Mouse (Mus musculus) cerebellum, adult 8-10 months (tissue): ENCODE results near the gene Proser2.

Experiments
- DNase-seq: peaks from one replicate; pipeline ENCODE4 v3.0.0; 2022

Proser2 gene

DNA sequence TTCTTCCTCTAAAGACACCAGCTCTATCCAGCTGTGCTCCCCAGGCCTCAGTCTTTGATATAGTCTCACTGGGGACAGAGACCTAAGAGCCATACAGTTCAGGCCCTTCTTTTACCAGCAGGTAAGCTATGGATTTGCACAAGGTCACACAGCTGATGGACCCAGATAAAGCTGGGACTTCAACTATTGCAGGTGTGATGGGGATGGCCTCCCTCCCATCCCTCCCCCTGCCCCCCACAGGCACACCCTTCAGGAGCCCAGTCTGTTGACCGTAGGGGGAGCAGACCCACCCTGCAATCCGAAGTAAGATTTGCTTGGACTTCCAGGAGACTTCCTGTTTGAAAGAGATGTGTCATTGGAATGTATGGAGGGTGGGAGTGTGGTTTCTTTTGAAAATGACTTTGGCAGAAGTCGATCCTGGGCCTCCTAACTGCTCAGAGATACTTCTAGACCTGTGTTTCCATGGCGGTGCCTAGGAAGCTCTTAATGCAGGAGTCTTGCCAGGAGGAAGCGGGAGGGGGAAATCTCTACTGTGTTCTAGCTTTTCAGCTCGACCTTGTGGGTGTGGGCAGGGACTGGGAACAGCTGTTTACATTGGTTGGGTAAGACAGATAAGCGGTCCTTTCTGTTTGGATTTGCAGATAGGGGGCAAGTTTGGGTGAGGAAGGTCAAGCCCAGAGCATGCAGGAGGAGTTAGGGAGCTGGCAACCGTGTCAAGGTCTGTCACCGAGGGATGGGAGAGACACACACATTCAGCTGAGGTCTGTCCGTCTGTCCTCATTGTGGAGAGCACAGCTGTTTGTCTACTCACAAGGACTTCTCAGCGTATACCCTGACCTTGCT is 58.2 kb downstream of the Proser2 start:
- DNase-seq = no peak

DNA sequence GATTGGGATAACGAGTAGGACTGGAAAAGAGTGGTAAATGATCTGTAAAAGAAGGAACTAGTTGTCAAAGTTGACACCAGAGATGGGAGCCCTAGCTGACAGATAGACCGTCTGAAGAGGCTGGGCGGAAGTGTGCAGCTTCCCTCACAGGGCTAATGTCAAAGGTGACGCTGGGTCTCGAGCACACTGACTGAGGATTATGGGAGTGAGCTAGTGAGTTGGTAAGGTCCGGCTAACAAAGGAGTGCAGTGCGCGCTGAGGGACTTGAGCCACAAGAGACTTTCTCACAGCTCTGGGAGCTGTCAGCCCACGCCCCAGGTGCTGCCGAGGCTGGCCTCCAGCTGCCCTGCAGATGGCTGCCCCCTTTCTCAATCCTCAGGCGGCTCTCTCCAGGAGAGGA is 59.1 kb downstream of the Proser2 start:
- DNase-seq = no peak

DNA sequence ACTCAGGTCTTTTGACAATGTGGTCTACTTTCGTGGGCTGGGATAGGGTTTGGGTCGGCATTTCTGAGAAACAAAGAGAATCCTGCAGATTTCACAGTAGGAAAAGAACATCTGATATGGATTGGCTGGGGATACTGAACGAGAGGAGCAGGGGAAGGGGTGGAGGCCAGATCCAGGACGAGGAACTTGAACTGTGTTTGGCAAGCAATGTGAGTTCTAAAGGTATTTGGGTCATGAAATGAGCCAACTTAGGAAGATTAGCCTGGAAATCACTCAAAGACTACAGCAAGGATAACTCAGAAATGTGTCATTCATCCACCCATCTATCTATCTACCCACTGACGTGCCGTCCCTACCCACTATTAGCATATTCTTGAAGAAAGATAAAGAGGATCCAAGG is 62.7 kb downstream of the Proser2 start:
- DNase-seq = no peak

DNA sequence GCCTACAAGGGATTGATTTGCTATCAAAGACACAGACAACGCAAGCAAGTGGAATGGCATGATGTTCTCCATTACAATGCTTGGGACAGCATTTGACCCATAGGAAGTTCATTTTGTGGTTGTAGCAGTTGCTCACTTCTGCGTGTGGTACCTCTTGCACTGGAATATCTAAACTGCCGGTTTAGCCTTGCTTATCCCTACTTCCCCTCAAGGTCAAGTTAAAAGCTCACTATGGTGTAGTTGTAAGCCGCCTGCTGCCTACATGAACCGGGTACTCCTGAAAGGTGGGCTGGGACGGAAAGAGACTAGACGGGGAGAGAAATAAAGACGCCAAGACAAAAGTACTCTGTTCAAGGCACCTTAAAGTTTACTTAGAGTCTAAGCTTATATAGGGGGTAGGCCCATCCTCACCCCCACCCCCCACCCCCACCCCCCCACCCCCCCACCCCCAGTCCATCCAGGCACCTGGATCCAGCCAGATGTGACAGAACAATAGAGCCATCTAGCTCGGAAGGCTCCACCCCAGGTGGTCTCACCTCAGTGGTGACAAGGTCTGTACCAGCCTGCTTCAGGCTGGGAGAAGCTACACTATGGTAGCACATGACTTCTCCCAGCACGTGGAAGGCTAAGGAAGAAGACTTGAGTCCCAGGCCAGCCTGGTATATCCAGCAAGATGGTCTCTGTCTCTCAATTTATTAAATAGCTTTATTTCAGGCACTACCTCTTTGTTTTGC is 69.8 kb downstream of the Proser2 start:
- no peak for DNase-seq

DNA sequence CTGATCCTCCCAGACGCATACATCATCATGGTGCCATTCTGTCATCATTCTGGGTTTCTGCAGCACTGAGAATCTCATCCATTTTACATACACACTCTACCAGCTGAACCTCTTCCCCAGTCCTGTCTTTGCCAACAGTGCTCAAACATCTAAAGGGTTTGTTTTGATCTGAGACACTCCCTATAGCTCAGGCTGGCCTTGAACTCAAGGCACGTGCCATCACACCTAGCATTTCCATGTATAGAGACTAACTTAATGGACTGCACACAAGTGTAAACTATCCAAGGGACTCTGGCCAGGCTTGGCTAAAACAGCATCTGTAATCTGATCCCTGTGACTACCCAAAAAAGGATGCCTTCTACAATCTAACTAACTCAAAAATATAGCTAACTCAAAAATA is 70.7 kb downstream of the Proser2 start:
- DNase-seq = no peak

DNA sequence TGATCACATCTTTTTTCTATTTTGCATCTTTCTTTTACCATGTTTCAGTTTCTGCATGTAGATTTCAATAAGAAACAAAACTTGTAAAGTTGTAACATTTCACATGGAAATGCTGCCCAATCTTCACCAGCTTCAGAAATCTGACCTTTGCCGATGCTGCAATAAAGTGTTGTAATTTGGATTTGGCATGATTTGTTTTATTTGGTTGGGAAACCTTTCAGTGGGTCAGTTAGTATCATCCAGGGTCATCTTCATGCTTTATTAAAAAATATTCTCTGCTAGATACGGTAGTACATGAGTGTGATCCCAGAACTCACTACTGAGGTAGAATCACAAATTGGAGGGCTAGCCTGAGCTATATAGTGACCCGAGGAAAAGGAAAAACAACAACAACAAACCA is 73.5 kb downstream of the Proser2 start:
- no peak for DNase-seq

DNA sequence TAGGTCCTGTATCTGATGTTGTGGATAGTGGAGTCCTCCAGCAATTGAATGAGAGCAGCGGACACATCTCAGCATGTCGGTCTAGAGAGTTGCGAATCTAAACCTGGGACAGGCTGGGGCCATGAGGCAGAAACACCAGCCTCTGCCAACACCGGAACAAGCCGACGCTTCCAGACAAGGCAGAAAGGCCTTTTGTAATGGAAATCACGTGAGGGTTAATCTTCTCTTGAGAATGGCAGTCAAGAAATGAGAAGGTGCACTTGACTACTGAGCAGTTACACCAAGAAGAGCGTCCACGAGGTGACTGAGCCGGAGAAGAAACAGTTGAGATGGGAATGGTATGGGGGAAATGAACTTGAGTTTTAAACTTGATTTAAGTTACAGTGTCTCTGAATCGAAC is 74.5 kb downstream of the Proser2 start:
- no peak for DNase-seq

DNA sequence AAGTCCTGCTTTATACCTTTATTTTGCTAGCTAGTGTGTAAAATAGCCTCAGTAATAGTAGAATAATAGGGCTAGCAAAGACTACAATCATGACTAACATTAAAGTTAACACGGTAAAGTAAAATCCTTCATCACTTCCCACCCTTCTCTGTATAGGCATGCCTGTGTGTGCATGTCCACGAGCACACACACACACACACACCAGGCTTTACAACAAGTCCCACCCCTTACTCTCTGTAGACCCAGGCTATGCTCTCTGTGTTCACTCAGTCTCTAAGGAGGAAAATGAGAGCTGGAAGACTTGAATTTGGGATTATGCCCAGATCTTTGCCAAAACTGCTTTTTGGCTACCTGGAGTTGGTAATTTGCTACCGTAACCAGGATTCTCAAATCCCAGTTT is 81.0 kb downstream of the Proser2 start:
- no peak for DNase-seq

DNA sequence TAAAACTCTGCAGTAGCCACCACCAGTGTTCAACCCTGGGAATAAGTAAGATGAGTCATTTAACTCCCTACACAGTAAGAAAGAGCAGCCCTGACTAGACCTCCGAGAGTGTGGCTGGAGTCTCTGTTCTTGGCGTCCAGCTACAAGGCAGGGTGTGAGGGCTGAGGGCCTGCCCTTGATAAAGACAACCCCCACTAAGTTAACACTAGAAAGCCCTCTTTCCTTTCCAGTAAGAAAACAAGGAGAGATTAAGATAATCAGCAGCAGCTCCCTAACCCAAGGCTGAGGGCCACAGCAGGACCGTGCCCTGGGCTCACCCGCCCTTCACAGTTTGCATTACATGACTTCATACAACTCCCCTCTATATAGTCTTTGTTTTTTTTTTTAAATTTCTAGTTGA is 81.4 kb downstream of the Proser2 start:
- no peak for DNase-seq
